Mouse (Mus musculus) embryonic fibroblast, embryonic 13.5 days (primary cell): ENCODE results near the gene Olfr689.

Experiments
- CTCF ChIP-seq: IDR thresholded peaks from 2 replicates; pipeline ENCODE4 v1.5.1; 2011; ENCODE audit warnings: mild to moderate bottlenecking, control low read depth, low read length, moderate library complexity, borderline replicate concordance; ENCODE audit not compliant: insufficient read depth
- POLR2A ChIP-seq: IDR thresholded peaks from 2 replicates; pipeline ENCODE4 v1.6.1; 2011; ENCODE audit warnings: low read depth, mild to moderate bottlenecking, control low read depth, low read length, moderate library complexity

DNA sequence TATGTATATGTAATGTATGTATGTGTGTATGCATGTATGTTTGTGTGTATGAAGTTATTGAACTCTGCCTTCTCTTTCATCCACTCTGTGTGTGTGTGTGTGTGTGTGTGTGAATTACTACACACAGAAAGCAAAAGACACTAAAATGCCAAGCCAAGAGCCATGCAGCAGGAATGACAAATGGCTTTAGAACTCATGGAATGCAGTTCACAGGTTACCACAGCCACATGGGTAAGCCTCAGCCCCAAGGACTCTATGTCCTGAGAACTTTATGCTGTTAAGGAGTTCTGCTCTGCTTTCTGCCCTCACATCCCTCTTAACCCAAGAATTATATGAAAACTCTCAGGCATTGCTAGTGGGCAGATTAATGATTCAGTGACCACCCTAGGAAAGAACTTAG, 20.9 kb upstream of the Olfr689 start:
- TF ChIP-seq CTCF: no peak
- no peak for TF ChIP-seq POLR2A
